Mouse (Mus musculus) limb, embryonic 11.5 days (tissue): ENCODE measurements at regions not wholly inside any gene's neighbourhood (a gene's known extent, or its start where the extent isn't known, plus 50 kb on each side); places are given as distances from the start of the nearest gene placed in this dataset.

Experiments used
- ATAC-seq: fragments of 200-750 bp; cut with Nextera tagmentation; 2 replicates; pipeline ENCODE4 v1.8.0; 2017; ENCODE audit warnings: low read depth; ENCODE audit not compliant: insufficient number of reproducible peaks, low FRiP score, low TSS enrichment
- DNase-seq: peaks from one replicate; pipeline ENCODE4 v3.0.0-alpha.2; 2015; ENCODE audit warnings: low spot score
- H3K27ac ChIP-seq: fragments of 300-500 bp; sonication (generic); replicated peaks from 2 replicates; pipeline ENCODE4 v1.5.1; 2014; ENCODE audit warnings: low read depth, mild to moderate bottlenecking, low read length
- H3K27me3 ChIP-seq: fragments of 300-500 bp; sonication (generic); 2 replicates; pipeline ENCODE4 v1.6.1; 2014; ENCODE audit warnings: mild to moderate bottlenecking, low read length, mixed read lengths; ENCODE audit not compliant: control insufficient read depth, insufficient read depth
- H3K36me3 ChIP-seq: fragments of 300-500 bp; sonication (generic); 2 replicates; pipeline ENCODE4 v1.6.1; 2014; ENCODE audit warnings: mild to moderate bottlenecking, low read length, moderate library complexity, mixed read lengths; ENCODE audit not compliant: control insufficient read depth, insufficient read depth
- H3K4me1 ChIP-seq: fragments of 300-500 bp; sonication (generic); 2 replicates; pipeline ENCODE4 v1.6.1; 2014; ENCODE audit warnings: low read length, mixed read lengths; ENCODE audit not compliant: control insufficient read depth, insufficient read depth
- H3K4me2 ChIP-seq: fragments of 300-500 bp; sonication (generic); 2 replicates; pipeline ENCODE4 v1.6.1; 2014; ENCODE audit warnings: low read depth, mild to moderate bottlenecking, moderate library complexity; ENCODE audit not compliant: severe bottlenecking
- H3K4me3 ChIP-seq: fragments of 300-500 bp; sonication (generic); 2 replicates; pipeline ENCODE4 v1.5.1; 2014; ENCODE audit warnings: low read depth, low read length
- H3K9ac ChIP-seq: fragments of 300-500 bp; sonication (generic); 2 replicates; pipeline ENCODE4 v1.6.1; 2014; ENCODE audit warnings: mild to moderate bottlenecking, low read length
- H3K9me3 ChIP-seq: fragments of 300-500 bp; sonication (generic); 2 replicates; pipeline ENCODE4 v1.6.1; 2016; ENCODE audit warnings: low read length; ENCODE audit not compliant: control insufficient read depth
- WGBS: fragments of 180-500 bp; shearing (Covaris S2); extraction: QIAGEN DNeasy Blood & Tissue Kit; methylation state at CpG from one replicate; pipeline ENCODE4 v1.1.7; 2014; 5-methylcytosine and 5-hydroxymethylcytosine counted together

GRCm38 (mm10) chr10:87803936-87804791, 53.9 kb upstream of the Igf1 start:
- H3K4me1 ChIP-seq: no peaks in the 10 kb centered on the region
- DNase-seq (no peak), ATAC-seq (no peak)
- H3K36me3 ChIP-seq: no peaks in the 10 kb centered on the region
- H3K9ac ChIP-seq: no peak overlapping the region
- H3K4me2 ChIP-seq: no peak overlapping the region
- WGBS: 81% methylated on average over 5 of the region's 5 CpGs
- H3K27ac ChIP-seq: no peak overlapping the region
- no peaks in the 10 kb centered on the region for H3K27me3 ChIP-seq
- H3K4me3 ChIP-seq: no peak overlapping the region
- H3K9me3 ChIP-seq: no peaks in the 10 kb centered on the region

- H3K9ac ChIP-seq: no peak overlapping the region
- H3K4me2 ChIP-seq: no peak overlapping the region
- no peak overlapping the region for H3K4me3 ChIP-seq
- H3K27ac ChIP-seq: no peak overlapping the region
- no peaks in the 10 kb centered on the region for H3K27me3 ChIP-seq
- H3K36me3 ChIP-seq: no peaks in the 10 kb centered on the region
- WGBS: 95% methylated on average over 1 of the region's 1 CpGs
- ATAC-seq (no peak), DNase-seq (no peak)
- H3K4me1 ChIP-seq: no peaks in the 10 kb centered on the region
- no peaks in the 10 kb centered on the region for H3K9me3 ChIP-seq
These were observed 53.3 kb upstream of the Igf1 start for GRCm38 (mm10) chr10:87804792-87805082.
